Mouse (Mus musculus) CD4-positive helper T cell, adult 2 months (primary cell): ENCODE measurements at regions not wholly inside any gene's neighbourhood (a gene's known extent, or its start where the extent isn't known, plus 50 kb on each side); places are given as distances from the start of the nearest gene placed in this dataset.

Experiments
- DNase-seq: peaks from one replicate; pipeline ENCODE4 v3.0.0-alpha.2; 2012; ENCODE audit warnings: low read depth, missing footprints, low spot score

DNA sequence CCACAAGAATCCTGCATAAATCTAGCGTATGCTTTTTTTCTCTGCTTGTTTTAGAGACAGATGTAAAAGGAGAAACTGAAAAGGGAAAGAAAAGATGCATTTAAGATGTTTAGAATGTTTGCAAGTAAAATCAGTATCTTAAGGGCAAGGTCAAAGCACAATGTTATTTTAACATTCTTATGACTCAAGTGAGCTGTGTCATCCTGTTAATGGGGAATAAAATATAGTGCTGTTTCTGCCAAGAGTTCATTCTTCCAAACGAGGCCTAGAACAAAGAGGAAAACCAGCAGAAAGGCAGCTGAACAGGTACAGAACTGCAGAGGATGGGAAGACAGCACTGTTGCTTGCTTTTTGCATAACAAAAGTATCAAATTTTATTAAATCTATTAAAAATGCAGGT, 156.7 kb upstream of the Tmtc1 start:
- DNase-seq: no peak

DNA sequence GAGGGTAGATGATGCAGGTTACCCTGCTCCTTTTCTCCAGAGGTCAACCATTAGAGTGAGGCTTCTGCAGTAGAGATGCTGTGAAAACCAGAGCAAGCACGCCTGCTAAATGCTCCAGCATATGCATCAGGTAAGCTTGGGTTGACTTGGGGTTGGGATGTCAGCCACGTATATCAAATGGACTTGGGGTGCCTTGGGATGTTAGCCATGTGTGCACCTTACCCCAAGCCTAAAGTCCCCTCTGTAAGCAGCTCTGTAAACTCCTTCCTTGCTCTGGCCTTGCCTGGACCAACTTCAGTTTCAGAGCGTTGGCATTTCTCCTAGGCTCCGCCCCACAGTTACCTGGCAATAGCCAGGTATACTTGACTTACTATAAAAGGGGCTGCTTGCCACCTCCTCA, 155.3 kb upstream of the Tmtc1 start:
- DNase-seq: no peak

DNA sequence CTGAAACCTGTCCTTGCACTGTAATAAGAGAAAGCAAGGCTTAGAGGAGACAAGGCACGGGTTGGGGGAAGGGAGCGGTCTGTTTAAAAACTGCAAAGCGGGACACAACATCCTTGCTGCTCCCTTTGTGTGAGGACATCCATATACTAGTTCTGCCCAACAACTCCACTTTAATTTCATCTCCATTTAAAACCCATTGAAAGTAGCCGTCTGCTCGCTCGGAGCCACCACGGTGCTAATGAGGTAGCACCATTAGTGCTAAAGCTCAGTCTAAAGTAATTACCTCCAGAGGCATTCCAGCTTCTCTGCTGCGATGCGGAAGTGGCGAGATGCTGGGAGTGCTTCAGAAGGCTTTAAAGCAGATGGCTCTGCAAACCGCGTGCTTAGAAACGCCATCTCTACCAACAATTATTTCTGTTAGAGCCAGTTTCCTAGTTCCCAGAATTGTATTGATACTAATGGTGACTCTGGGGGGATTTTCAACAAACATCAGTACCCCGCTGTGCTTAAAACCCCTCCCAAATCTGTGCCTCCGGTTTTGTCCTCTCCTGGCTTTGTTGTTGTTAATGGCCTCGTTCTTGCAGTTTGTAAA, 154.7 kb upstream of the Tmtc1 start:
- no peak for DNase-seq

DNA sequence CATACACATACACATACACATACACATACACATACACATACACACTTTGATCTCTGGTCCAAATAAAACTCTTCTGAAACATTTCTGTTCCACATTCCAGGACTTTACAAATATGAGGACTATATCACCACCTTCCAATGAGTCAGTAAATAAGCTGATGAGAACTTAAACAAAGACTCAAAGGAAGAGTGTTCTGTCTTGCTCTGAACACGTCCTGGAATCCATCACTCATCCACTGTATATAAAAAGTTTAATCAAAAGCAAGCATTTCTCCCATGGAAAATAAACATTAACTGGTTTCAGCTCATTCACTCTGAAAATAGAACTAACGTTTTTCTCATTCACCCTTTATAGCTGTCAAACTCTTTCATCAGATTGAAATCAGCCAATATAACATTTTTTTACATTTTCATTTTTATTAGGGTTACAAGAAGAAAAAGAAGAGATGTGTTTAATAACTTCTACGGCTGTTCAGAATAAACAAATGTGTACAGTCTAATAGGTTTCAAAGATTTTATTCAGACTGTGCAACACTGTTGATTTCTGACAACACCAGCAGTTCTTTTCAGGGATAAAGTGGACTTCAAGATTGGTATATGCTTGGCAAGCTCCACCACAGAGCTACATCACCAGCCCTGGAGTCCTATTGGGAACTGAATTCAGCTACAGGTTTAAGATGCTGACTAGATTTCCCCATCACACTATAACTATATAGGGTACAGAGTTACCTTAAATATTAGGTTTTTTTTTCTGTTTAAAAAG, 151.0 kb upstream of the Tmtc1 start:
- DNase-seq: no peak

DNA sequence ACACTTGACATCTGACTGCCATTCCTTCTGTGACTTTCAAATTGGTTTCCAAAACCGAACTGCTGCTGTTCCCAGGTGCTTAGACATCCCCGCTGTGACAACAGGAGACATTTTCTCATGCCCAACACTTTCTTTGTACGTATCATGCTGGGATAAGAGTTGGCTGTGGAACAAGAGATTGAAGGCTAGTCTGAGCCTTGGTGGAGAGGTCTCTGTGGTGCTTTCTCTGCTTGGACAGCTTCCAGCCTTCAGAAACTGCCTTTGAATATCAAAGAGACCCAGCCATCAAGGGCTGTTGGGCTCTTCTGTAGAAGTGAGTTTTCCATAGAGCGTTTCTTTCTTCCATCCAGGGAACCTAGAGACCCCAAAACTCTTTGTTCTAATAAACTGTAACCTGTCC, 144.8 kb upstream of the Tmtc1 start:
- no peak for DNase-seq

DNA sequence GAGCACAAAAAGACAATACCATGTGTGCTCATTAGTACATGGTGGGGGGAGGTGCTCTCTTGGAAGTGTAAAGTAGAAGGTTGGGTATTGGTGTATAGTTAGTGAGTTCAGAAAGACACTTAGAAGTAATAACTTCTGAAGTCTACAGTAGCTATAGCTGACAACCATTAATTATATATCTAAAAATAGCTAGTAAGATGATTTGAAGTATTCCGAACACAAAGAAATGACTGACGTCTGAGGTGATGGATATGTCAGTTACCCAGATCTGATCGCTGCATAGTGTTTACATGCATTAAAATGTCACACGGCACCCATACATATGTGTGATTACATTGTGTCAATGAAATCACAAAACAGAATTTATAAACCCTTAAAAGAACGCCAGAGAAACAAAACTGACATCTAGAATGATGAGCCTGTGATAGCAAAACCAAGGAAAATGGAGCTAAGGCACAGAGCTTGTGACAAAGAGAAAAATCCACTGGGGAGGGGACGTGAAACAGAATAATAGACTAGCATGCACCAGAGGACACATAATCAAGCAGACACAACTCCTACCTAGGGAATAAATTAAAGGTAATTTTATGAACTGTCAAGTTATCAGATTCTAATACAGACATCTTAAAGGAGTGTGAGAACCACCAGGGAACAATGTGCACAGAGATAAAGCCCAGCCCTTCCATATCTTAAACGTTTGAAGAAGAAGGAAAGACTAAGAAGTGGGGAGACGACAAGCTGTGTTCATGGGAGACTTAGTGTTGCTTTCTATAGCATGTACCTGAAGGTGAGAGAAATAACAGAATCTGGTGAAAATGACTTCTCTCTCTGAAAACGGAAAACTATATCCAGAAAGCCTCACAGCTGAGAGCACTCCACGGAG, 142.5 kb upstream of the Tmtc1 start:
- no peak for DNase-seq

DNA sequence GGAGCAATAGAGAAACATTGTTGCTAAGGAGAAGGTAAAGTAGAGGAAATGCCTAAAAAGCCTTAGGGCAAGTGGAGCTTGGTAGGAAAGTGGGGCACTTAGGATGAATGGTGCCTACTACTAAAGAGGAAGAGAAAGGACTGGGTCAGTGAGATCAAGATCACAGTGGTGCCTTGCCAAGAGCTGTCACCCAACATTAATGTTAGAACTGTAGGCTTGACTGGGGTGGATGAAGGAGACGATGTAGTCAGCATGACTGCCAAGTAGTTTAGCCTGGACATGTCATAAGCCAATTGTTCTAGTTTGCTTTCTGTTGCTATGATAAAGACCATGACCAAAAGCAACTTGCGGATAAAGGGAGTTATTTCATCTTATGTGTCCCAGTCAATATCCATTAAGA, 139.9 kb upstream of the Tmtc1 start:
- DNase-seq: no peak

DNA sequence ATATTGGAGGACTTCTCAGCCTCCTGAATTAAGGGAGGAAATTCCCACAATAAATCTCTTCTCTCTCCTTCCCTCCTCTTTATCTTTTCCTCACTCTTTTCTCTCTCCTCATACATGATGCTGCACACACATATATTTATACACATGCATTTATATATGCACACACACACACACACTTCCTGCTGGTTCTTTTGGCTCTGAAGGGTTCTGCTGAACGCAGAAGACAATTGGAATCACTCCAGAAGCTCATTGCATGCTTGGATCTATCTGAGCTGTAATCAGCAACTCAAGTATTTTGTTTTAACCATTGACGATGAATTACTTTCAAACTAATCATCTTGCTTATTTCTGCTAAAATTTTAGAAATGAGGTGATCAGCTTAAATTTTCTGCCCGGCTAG, 134.1 kb upstream of the Tmtc1 start:
- no peak for DNase-seq

DNA sequence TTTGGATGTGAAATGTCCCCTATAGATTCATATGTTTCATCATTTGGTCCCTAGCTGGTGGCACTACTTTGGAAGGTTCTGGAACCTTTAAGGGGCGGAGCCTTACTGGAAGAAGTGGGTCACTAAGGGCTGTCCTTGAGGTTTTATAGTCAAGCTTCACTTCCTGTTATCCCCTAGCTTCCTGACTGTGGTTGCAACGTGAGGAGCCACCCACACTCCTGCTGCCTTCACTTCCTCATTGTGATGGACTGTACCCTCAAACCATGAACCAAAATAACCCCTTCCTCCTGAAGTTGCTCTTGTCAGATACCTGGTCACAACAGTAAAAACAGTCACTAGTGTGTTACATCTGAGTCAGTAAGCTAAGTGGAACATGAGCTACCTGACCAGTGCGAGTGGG, 133.5 kb upstream of the Tmtc1 start:
- DNase-seq: no peak

DNA sequence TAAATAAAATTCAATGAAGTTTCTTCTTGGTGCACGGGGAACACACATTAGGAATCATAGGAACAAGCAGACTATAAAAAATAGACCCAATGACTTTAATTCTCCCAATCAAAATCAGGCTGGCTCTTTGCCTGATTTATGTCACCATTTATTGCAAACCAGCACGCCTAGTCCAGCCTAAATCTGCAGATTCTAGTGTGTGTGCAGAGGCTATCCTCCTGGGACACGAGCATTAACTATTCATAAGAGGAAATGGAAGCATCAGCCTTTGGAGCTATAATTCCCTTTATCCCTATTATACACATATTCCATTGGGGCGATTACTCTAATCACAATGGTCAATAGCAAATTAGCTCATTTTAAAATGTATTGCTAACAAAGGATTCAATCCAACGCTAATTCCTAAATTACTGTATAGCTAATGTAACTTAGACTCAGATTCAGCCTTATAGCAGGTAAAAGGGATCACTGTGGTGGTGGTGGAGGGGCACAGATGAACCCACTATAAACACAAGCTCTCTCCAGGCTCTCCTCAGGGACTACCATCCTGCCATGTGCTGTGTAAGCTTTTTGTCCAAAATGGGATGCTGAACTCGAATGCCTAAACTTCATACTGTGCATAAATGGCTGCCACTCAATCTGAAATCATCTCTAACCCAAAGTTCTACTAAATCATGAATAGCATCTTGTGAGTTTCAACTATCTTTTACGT, 130.7 kb upstream of the Tmtc1 start:
- DNase-seq: no peak

DNA sequence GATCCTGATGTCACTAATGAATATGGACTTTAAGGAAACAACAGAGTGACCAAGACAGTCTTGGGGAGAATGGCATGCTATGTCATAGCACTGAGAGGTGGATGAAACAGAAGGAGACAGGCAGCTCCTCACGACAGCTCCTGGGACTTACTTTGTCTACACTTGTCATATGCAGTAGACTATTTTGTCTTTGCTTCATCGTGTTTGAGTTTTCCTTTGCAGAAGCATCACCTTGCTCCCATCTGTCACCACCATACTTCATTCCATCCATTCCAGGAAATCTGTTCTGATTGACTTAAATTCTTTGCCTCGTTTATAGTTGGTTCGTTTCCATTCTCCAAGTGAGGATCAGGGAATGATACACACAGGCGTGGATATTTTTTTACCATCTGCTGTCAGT, 128.0 kb upstream of the Tmtc1 start:
- no peak for DNase-seq

DNA sequence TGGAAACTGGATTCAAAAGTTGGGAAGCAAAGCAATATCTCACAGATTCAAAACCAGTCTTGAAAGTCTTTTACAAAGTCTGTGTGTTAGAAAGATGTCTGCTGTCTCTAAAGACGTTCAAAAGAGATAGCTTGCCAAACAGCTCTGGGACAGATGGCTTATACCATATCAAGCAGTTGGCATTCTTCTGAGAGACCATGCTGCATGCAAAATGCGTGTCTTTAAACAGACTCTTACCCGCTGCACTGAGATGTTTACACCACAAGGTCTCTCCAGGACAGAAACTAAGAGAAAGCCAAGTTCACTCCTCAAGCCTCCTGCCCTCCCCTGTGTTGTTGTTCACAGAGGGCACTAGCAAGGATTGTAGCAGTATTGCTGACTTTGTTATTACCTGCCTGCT, 127.5 kb upstream of the Tmtc1 start:
- no peak for DNase-seq

DNA sequence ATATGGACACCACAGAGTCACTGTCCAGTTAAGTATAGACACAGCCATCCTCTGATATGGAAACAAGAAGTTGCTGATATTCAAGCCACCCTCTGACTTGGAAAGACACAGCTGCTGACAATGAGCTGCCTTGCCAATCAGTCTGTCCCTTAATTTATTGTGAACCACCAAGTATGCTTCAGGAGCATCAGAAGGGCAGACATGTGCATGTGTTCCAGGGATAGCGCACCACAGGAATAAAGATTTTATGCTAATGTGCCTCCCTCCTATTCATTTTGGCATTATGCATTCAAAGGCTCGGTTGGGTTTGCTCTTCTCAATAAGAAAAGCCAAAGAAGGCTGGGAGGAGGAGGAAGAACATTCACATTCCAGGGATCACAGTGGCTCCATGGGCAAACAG, 120.0 kb upstream of the Tmtc1 start:
- DNase-seq: no peak

DNA sequence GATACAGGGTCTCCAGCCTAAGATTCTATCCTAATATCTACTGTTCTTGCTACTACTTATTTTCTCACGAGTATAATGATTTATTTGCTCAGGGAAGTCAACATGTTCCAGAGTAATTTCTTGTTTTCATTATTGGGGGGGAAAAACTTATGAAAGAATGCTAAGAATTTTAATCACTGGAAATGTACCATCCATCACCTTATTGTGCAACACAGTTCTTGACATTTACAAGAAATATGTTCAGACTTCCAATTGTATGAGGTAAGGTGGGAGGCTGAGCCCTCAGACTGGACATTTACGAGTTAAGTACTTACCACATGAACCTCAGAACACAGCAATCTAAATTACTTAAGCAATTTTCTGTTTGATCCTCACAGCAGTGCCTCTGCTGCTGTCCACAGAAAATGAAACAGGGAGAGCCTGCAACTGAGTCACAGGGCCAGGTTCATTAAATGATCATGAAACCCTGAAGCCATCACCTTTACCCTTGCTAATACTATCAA, 118.1 kb upstream of the Tmtc1 start:
- DNase-seq: no peak

DNA sequence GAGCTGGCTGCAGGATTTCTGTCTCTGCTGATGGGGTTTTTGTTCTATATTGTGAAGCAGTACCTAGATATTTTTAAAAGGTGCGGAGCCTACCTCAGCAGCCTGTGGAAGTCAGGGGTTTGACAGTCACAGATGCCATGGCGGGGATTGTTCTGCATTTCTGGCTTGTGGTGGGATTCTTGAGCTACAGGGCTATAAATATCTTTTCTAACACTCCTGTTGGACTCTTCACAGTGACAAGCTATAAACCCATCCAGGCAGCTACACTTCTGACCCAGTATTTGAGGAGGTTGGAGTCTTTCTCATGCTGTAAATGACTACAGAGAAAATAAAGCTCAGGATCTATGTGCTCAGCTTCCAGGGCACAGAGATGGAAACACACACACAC, 112.3 kb upstream of the Tmtc1 start:
- DNase-seq: no peak

DNA sequence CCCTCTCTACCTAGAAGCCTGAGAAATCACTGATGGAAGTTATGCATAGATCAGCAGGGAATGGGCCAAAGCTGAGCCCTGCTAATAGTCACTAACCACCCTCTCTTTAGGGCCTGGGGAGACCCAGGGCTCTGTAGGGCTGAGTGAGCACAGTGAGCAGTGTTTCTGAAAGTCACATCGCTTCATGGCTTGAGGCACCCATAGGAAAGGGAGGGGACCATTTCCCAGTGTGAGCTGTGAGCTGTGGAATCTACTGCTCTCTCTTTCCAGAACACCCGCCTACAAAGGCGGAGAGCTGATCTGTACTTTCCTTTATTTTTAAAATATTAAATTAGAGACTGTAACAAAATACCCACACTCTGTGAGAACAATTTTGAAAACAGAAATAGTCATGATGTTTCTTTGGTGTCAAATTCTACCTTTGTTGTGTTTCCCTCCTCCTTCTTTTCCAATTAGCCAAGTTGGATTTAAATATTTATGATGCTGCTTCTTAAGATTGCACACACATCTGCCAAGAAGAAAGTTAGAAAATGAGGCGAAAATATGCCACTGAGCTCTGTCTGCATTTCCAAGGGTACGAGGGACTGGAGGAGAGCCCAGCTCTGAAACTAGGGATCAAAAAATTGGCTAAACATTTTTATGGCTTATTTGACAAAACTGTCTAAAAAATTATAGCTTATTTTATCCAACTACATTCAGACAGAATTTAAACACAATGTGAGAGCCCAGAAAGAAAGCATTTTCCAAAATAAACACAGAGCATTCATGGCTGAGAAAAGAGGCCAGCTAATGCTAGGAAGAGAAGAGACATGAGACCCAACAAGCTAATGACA, 111.7 kb upstream of the Tmtc1 start:
- DNase-seq: no peak

DNA sequence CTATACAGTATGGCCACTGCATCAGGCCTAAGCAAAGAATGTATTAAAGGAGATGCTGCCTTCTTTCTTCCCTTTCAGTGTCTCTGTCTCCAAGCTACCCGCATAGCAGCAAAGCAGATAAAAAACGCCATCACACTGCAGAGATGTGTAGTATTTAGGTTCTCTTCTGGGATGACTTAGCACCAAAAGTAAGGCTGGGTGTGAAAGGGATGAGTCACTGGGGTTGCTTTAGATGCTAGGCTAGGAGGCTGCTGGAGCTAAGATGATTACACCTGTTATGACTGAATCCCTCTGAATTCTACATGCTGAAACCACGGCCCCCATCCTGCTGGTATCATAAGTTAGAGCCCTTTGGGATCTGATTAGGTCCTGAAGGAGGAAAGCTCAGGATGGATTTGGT, 110.3 kb upstream of the Tmtc1 start:
- DNase-seq: no peak

DNA sequence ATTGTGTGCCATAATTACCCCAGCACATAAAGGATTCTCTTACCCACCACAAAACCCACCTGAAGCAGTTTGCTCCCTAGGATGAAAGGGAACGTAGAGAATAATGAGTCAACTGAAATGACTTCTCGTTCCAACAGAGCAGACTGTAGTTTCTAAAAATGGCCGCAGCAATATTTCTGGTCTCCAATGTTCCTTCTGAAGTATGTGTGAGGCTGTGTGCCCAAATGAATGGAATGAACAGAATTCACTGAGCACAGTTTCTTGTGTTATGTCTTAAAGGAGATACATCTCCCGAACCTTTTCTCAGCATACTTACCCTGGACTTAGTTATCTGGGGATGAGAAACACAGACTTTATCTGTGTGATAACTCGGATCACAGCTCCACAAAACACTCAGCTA, 109.4 kb upstream of the Tmtc1 start:
- DNase-seq: no peak

DNA sequence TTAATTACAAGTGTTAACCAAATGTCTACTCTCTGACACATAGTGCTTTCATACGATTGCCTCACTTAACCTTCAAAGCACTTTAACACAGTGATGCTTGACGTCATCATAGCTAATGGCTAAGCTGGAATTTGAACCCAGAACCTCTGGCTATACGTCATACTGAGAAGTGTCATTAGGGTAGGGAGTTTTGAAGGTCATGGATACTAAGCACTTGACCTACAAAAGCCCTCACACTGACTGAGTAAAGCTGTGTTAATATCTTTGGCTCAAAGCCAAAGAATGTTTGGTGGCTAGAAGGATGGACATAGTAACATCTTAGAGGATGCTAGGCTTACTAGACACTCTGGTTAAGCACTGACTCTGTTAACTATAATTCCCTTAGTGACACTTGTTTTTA, 106.9 kb upstream of the Tmtc1 start:
- DNase-seq: no peak

DNA sequence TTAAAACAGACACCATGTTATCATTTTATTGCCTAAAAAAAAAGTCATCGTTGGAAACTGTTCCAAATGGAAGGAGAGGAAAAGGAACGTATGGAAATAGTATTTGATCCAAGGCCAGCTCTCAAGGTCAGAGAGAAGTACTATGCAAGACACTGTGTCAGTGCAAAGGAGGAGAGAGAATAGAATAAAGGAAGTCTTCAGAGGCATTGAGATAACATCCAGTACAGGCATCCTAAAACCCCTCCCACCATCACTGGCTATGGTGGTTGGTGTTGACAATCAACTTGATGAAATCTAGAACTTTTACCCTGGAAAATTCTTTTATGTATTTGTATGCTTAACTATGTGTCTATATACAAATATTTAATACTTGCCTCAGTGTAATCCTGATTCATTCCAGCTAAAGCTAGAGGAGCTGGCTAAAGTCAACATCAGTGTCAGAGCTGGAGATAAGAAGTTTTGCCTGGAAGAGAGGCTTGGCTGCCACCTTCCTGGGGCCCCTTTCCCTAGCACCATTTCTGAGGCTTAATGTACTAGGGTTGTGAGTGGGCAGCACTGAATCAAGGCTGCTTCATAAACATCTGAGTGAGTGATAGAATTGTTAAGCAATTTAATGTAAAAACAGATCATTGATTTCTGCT, 104.1 kb upstream of the Tmtc1 start:
- no peak for DNase-seq

DNA sequence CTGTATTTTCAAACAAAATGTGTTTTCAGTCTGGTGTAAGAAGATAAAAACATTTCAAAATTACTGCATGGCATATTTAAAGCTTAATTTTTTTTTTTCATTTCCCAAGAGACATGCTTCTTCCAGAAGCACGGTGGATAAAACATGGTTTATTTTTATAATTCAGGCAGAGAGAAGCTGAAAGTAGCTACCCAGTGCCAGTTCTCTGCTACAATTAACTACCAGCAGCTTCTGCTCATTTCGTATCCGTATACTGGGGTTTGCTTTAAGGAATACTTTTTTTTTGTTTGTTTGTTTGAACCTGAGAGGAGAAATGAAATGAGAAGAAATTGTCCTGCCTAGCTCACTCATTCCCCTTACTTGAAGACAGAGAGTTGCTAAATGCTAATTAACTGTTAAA, 98.9 kb upstream of the Tmtc1 start:
- no peak for DNase-seq
